Mouse (Mus musculus) adrenal gland, postnatal 36 days (tissue): ENCODE measurements around the gene Adgre5. TPM values are rescaled to one million over a fixed set of nuclear protein-coding genes. Genes with fewer than 3 reads are reported as not detected.

Experiments used
- DNase-seq, 2 experiments: peaks; one replicate each; pipeline ENCODE4 v3.0.0; 2021; ENCODE audit warnings: mixed read lengths in 1 of 2
- microRNA-seq: library from miRNA; unstranded; fragments of <30 nt; microRNA quantifications from one replicate; pipeline ENCODE4 v1.2.0, GENCODE M21; 2021
- total RNA-seq, 2 experiments: library from RNA; stranded (reverse); gene quantifications; 2 replicates each; pipeline ENCODE4 v1.2.3; 2021

The Adgre5 gene
- total RNA-seq, 2 experiments from 2014 or later: 33.8 to 34.6 TPM

- no peak for DNase-seq
Observed at GRCm38 (mm10) chr8:83684517-83684916, 56.6 kb downstream of the Adgre5 start.

- DNase-seq: no peak
Observed at GRCm38 (mm10) chr8:83681099-83681498, 60.0 kb downstream of the Adgre5 start.

GRCm38 (mm10) chr8:83680603-83681002, 60.5 kb downstream of the Adgre5 start:
- DNase-seq: no peak

- DNase-seq: no peak
Observed at GRCm38 (mm10) chr8:83679866-83680265, 61.3 kb downstream of the Adgre5 start.

GRCm38 (mm10) chr8:83674497-83674896, 66.6 kb downstream of the Adgre5 start:
- DNase-seq: no peak

Small RNAs within 50 kb of the gene (microRNA-seq; reads per million reads assigned to microRNA genes)
- gene Mir1668: not detected

Other genes starting within 250 kb of the Adgre5 start
- gene Olfr370, start 205.5 kb downstream of the Adgre5 start, total RNA-seq: not detected
- gene Ndufb7, start 174.7 kb downstream of the Adgre5 start, total RNA-seq: 100 to 1,000 TPM; 218 to 228 TPM
- gene Tecr, start 133.4 kb downstream of the Adgre5 start, total RNA-seq: 100 to 1,000 TPM; 450 to 470 TPM
- gene Dnajb1, start 133.1 kb downstream of the Adgre5 start, total RNA-seq: 10 to 100 TPM; 38.5 to 57.2 TPM
- 10 to 100 TPM; 37.8 to 44.0 TPM for gene Gipc1, start 88.6 kb downstream of the Adgre5 start, total RNA-seq
- 1 to 10 TPM in 1 of 2 experiments, under 1 TPM in 1; 0.63 to 2.2 TPM for gene Ptger1, start 74.6 kb downstream of the Adgre5 start, total RNA-seq
- 100 to 1,000 TPM in 1 of 2 experiments, 10 to 100 TPM in 1; 98.0 to 123 TPM for gene Pkn1, start 42.1 kb downstream of the Adgre5 start, total RNA-seq
- gene Ddx39, start 26.1 kb downstream of the Adgre5 start, total RNA-seq: 10 to 100 TPM; 21.6 to 24.8 TPM
- 10 to 100 TPM; 62.4 to 73.4 TPM for gene Adgrl1, start 158.8 kb upstream of the Adgre5 start, total RNA-seq
- 1 to 10 TPM in 1 of 2 experiments, under 1 TPM in 1; 0.46 to 1.9 TPM for gene Gm10644, start 213.9 kb upstream of the Adgre5 start, total RNA-seq
- gene Asf1b, start 214.2 kb upstream of the Adgre5 start, total RNA-seq: 1 to 10 TPM; 3.4 to 4.5 TPM
- 100 to 1,000 TPM; 234 to 305 TPM for gene Prkaca, start 231.7 kb upstream of the Adgre5 start, total RNA-seq